Mouse (Mus musculus) heart, postnatal 0 days (tissue): ENCODE measurements around the gene St6gal1.

Experiments used
- CTCF ChIP-seq: IDR thresholded peaks from 2 replicates; pipeline ENCODE4 v1.5.1; 2016; ENCODE audit warnings: antibody characterized with exemption, control low read depth, low read depth
- EP300 ChIP-seq: IDR thresholded peaks from 2 replicates; pipeline ENCODE4 v1.6.1; 2016; ENCODE audit warnings: antibody characterized with exemption, low read depth

DNA sequence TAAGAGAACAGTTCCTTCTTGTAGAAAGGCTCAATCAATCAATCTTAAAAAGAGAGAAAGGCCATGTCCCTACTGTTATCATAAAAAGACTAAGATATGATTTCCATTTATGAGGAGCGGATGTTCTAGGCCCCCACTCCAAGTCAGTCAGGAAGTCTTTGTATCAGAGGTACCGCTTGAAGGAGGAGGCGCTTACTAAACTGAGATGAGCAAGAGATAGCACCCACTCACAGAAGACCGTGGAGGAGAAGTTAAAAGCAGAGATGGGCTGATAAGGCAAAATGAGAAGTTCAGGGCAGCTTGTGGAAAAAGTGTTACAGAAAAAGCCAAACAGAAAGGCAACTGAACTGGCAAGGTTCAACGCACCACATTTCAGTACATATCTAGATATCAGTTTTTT is 49.7 kb upstream of the St6gal1 start:
- no peak for TF ChIP-seq EP300
- no peak for TF ChIP-seq CTCF
